Comparison of ENCODE assay signal across 15 mouse cellular contexts in the genomic region with DNA sequence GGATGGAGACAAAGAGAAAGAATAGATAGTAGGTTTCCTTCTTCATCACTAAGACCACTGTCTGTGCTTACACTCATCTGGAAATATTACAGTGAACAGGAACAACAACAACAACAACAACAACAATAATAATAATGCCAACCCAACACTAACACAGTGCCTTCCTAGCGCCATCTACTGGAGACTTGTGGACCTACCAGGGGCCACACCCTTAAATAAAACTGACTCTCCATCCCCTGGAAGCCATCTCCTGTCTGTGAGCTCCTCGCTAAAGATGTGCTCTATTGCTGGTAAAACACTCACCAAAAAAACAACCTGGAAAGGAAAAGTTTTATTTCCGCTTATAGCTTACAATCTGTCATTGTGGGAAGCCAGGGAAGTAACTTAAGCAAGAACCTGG. TPM values are rescaled to one million over a fixed set of nuclear protein-coding genes. Genes with fewer than 3 reads are reported as not detected.
DNase-seq lines count a peak whose midpoint lies in the region; ATAC-seq and TF ChIP-seq lines count a peak whose summit lies in the region.
"Had no signal": no experiment of that assay in that cellular context is flagged by ENCODE, and none has a peak within 500 bp of the region (broad histone marks: within the 10 kb centered on the region; RNA-seq: fewer than 3 reads in every experiment).

No protein-coding gene starts in this region.

- no peak overlapping the region for H3K9ac ChIP-seq in liver, embryonic 14.5 days (replicated peaks)
- H3K9ac ChIP-seq in MEL (ENCODE audit: control insufficient read depth, low read depth, low read length, poor library complexity, severe bottlenecking): no peak overlapping the region
- H3K9ac ChIP-seq: embryonic facial prominence, embryonic 13.5 days; hindbrain, embryonic 12.5 days; limb, embryonic 12.5 days had no signal

- H3K36me3 ChIP-seq in liver, embryonic 14.5 days (replicated peaks; ENCODE audit: control insufficient read depth, insufficient read depth, low read depth): no peaks in the 10 kb centered on the region
- H3K36me3 ChIP-seq in MEL (ENCODE audit: control insufficient read depth in 1 of 2, insufficient read depth in 2 of 2, low read length in 2 of 2): no peaks in the 10 kb centered on the region
- H3K36me3 ChIP-seq: embryonic facial prominence, embryonic 13.5 days; hindbrain, embryonic 12.5 days; limb, embryonic 12.5 days had no signal

- H3K27me3 ChIP-seq in liver, embryonic 14.5 days (ENCODE audit: control insufficient read depth, insufficient read depth, low read length): no peaks in the 10 kb centered on the region
- H3K27me3 ChIP-seq in MEL (ENCODE audit: control insufficient read depth in 1 of 2, insufficient read depth in 2 of 2, low read length in 2 of 2): no peaks in the 10 kb centered on the region
- H3K27me3 ChIP-seq: embryonic facial prominence, embryonic 13.5 days; hindbrain, embryonic 12.5 days had no signal

- no peaks in the 10 kb centered on the region for H3K4me1 ChIP-seq in liver, embryonic 14.5 days (replicated peaks; ENCODE audit: control insufficient read depth in 2 of 2, insufficient read depth in 2 of 2, low read length in 1 of 2)
- no peaks in the 10 kb centered on the region for H3K4me1 ChIP-seq in MEL (ENCODE audit: control insufficient read depth in 1 of 2, insufficient read depth in 2 of 2, low read length in 2 of 2)
- H3K4me1 ChIP-seq: hindbrain, embryonic 12.5 days; megakaryocyte, embryonic 14.5 days had no signal

- H3K27ac ChIP-seq in liver, embryonic 14.5 days: no peak overlapping the region
- no peak overlapping the region for H3K27ac ChIP-seq in MEL (ENCODE audit: control insufficient read depth, low read depth, low read length)
- H3K27ac ChIP-seq: embryonic facial prominence, embryonic 13.5 days; hindbrain, embryonic 12.5 days; limb, embryonic 12.5 days had no signal

- no peak for TF ChIP-seq EP300 in liver, embryonic 14.5 days (IDR thresholded peaks at IDR 0.05; ENCODE audit: low read depth)
- no peak for TF ChIP-seq EP300 in MEL (IDR thresholded peaks at IDR 0.05; ENCODE audit: low read depth in 1 of 2, low read length in 2 of 2)

- 43% methylated on average over 3 of the region's 3 CpGs for WGBS in liver, embryonic 14.5 days (ENCODE audit: insufficient replicate concordance)

- DNase-seq in liver, embryonic 14.5 days (ENCODE audit: low read depth in 3 of 3, low spot score in 3 of 3): no peak
- DNase-seq in liver (no peak), MEL (ENCODE audit: low read depth, low spot score) (peak; percentile 65)
- DNase-seq in CD4-positive helper T cell, adult 2 months (ENCODE audit: low read depth, low spot score): peak; percentile 39
- no peak for DNase-seq in urinary bladder, postnatal 14 days (ENCODE audit: low spot score)
- DNase-seq: cerebellum, adult 11-12 months had no signal

- TF ChIP-seq POLR2A in MEL (IDR thresholded peaks at IDR 0.05; ENCODE audit: control insufficient read depth in 1 of 2, insufficient read depth in 1 of 2, low read depth in 1 of 2, low read length in 2 of 2, poor library complexity in 1 of 2): no peak

- no peaks in the 10 kb centered on the region for H3K79me2 ChIP-seq in MEL (ENCODE audit: control insufficient read depth, insufficient read depth, low read length, poor library complexity)

- H3K4me2 ChIP-seq in liver, embryonic 14.5 days (ENCODE audit: low read depth): no peak overlapping the region
- H3K4me2 ChIP-seq: embryonic facial prominence, embryonic 13.5 days; hindbrain, embryonic 12.5 days; limb, embryonic 12.5 days had no signal

- H3K4me3 ChIP-seq in liver, embryonic 14.5 days (ENCODE audit: insufficient read depth in 1 of 2, low read depth in 2 of 2, low read length in 2 of 2): no peak overlapping the region
- H3K4me3 ChIP-seq in MEL (ENCODE audit: control insufficient read depth in 1 of 2, insufficient read depth in 1 of 2, low read depth in 2 of 2, low read length in 2 of 2): no peak overlapping the region
- H3K4me3 ChIP-seq: embryonic facial prominence, embryonic 13.5 days; hindbrain, embryonic 12.5 days; limb, embryonic 12.5 days; megakaryocyte, embryonic 14.5 days had no signal

- ATAC-seq in liver, embryonic 14.5 days (ENCODE audit: insufficient read depth): no peak
- ATAC-seq in megakaryocyte progenitor cell, adult 5-6 weeks (replicated peaks; ENCODE audit: poor library complexity): 0 out of 2 replicates have a peak, but pooled peaks have one; percentile 54
- no peak for ATAC-seq in inflammation-experienced regulatory T-cells, adult 6 months
- ATAC-seq: forebrain, embryonic 16.5 days had no signal

- TF ChIP-seq RAD21 in MEL (IDR thresholded peaks at IDR 0.05; ENCODE audit: low read depth, low read length): peak; percentile 87

- H3K9me3 ChIP-seq in liver, embryonic 14.5 days (ENCODE audit: control insufficient read depth, low read length): no peaks in the 10 kb centered on the region
- H3K9me3 ChIP-seq in MEL (replicated peaks; ENCODE audit: insufficient read depth, low read length): no peaks in the 10 kb centered on the region
- H3K9me3 ChIP-seq: embryonic facial prominence, embryonic 13.5 days; hindbrain, embryonic 12.5 days; limb, embryonic 12.5 days; megakaryocyte, embryonic 14.5 days had no signal

- peak; percentile 65 for TF ChIP-seq CTCF in liver, embryonic 14.5 days (IDR thresholded peaks at IDR 0.05; ENCODE audit: low read depth)
- peak; percentile 91 to 96 (median 95) for TF ChIP-seq CTCF in MEL (IDR thresholded peaks at IDR 0.05 in 2 of 3, conservative IDR thresholded peaks at IDR 0.05 in 1 of 3; ENCODE audit: control insufficient read depth in 1 of 3, insufficient read depth in 1 of 3, low read depth in 2 of 3, low read length in 3 of 3, poor library complexity in 1 of 3, severe bottlenecking in 1 of 3)

TF ChIP-seq in MEL, 35 proteins besides CTCF, POLR2A, EP300 and RAD21:
- peak; percentile 6; the same call in 1 of the 2 replicates for TF ChIP-seq BHLHE40 (IDR thresholded peaks at IDR 0.05; ENCODE audit: borderline replicate concordance, low read depth, low read length)
- TF ChIP-seq ZC3H11A (IDR thresholded peaks at IDR 0.05; ENCODE audit: low read depth, low read length): peak; percentile 78
- TF ChIP-seq TCF12 (IDR thresholded peaks at IDR 0.05; ENCODE audit: low read depth, low read length): no peak
- TF ChIP-seq SMC3 (IDR thresholded peaks at IDR 0.05; ENCODE audit: low read depth, low read length): peak; percentile 96
- TF ChIP-seq MYC (IDR thresholded peaks at IDR 0.05; ENCODE audit: low read depth, low read length): 0 out of 2 replicates have a peak, but pooled peaks have one; percentile 27
- no peak for TF ChIP-seq GATA1 (IDR thresholded peaks at IDR 0.05; ENCODE audit: low read depth, low read length)
- no peak for TF ChIP-seq UBTF (IDR thresholded peaks at IDR 0.05; ENCODE audit: borderline replicate concordance, insufficient read depth, low read depth, low read length)

RNA-seq across cellular contexts. Expression of a gene that starts 6.4 kb away (rescaled TPM):
- polyA plus RNA-seq in liver, embryonic 14.5 days (2012; rRNA removed): 0.06 and 0.07 TPM in 2 replicates
- polyA plus RNA-seq in liver, embryonic 14.5 days (2014; fragmentation: Nextera tagmentation; extraction: Ambion mirVana): 0.06 TPM in 1 of 2 replicates, not detected in the other
- total RNA-seq in MEL (2012; rRNA removed): not detected in 2 replicates
- under 1 TPM in 1 of 2 experiments, not detected in 1; 0.04 TPM for polyA plus RNA-seq in MEL (2012; ENCODE audit: insufficient read depth in 1 of 2, insufficient read length in 2 of 2, low read depth in 1 of 2, low replicate concordance in 2 of 2, missing spikeins in 1 of 2)
- 0.17 and 0.34 TPM in 2 replicates for total RNA-seq in megakaryocyte progenitor cell, adult 5-6 weeks (2015)
- not detected in 2 replicates for total RNA-seq in megakaryocyte progenitor cell, adult 5-6 weeks (2017)
- not detected for polyA plus RNA-seq in inflammation-experienced regulatory T-cells, adult 6 months (2017; shearing (Covaris generic))
- total RNA-seq: layer of hippocampus, adult 18-20 months had no signal
- polyA plus RNA-seq: forebrain, embryonic 16.5 days; limb, embryonic 12.5 days had no signal

RNA-seq across cellular contexts. Expression of a gene that starts 37.2 kb away (rescaled TPM):
- polyA plus RNA-seq in liver, embryonic 14.5 days (2012; rRNA removed): 0.04 and 0.13 TPM in 2 replicates
- 0.13 TPM in 1 of 2 replicates, not detected in the other for polyA plus RNA-seq in liver, embryonic 14.5 days (2014; fragmentation: Nextera tagmentation; extraction: Ambion mirVana)
- total RNA-seq in MEL (2012; rRNA removed): not detected in 2 replicates
- polyA plus RNA-seq in MEL (2012; ENCODE audit: insufficient read depth in 1 of 2, insufficient read length in 2 of 2, low read depth in 1 of 2, low replicate concordance in 2 of 2, missing spikeins in 1 of 2): not detected
- total RNA-seq in megakaryocyte progenitor cell, adult 5-6 weeks (2015): not detected in 2 replicates
- total RNA-seq in megakaryocyte progenitor cell, adult 5-6 weeks (2017): not detected in 2 replicates
- polyA plus RNA-seq in inflammation-experienced regulatory T-cells, adult 6 months (2017; shearing (Covaris generic)): not detected
- total RNA-seq: heart, adult 8-10 months had no signal
- polyA plus RNA-seq: embryonic facial prominence, embryonic 13.5 days had no signal

RNA-seq across cellular contexts. Expression of a gene that starts 46.8 kb away (rescaled TPM):
- 1.2 and 1.3 TPM in 2 replicates for polyA plus RNA-seq in liver, embryonic 14.5 days (2012; rRNA removed)
- 0.87 and 1.5 TPM in 2 replicates for polyA plus RNA-seq in liver, embryonic 14.5 days (2014; fragmentation: Nextera tagmentation; extraction: Ambion mirVana)
- 0.36 and 0.42 TPM in 2 replicates for total RNA-seq in MEL (2012; rRNA removed)
- 1 to 10 TPM in 1 of 2 experiments, not detected in 1; 1.5 TPM for polyA plus RNA-seq in MEL (2012; ENCODE audit: insufficient read depth in 1 of 2, insufficient read length in 2 of 2, low read depth in 1 of 2, low replicate concordance in 2 of 2, missing spikeins in 1 of 2)
- total RNA-seq in megakaryocyte progenitor cell, adult 5-6 weeks (2015): 5.5 and 6.4 TPM in 2 replicates
- total RNA-seq in megakaryocyte progenitor cell, adult 5-6 weeks (2017): 6.8 and 9.8 TPM in 2 replicates
- polyA plus RNA-seq in inflammation-experienced regulatory T-cells, adult 6 months (2017; shearing (Covaris generic)): not detected

Comparison
In these comparisons a context has a peak if more than half of its experiments do, and no peak if none do; other contexts are left out.
1. DNase-seq: peak in CD4-positive helper T cell, adult 2 months (single experiment) and MEL (single experiment); none in liver, embryonic 14.5 days (0 of 3), liver (single experiment) and urinary bladder, postnatal 14 days (single experiment).